Mouse (Mus musculus) lung, postnatal 0 days (tissue): ENCODE data around the gene Idua.

Source experiments
- CTCF ChIP-seq: IDR thresholded peaks from 2 replicates; pipeline ENCODE4 v1.5.1; 2016; ENCODE audit warnings: antibody characterized with exemption, mild to moderate bottlenecking
- EP300 ChIP-seq: IDR thresholded peaks from 2 replicates; pipeline ENCODE4 v1.6.1; 2016; ENCODE audit warnings: antibody characterized with exemption, mild to moderate bottlenecking, control low read depth

GRCm38 (mm10) chr5:108679909-108680308, 19.8 kb downstream of the Idua start:
- TF ChIP-seq CTCF (peak; percentile 61), EP300 (no peak)
